In the genomic region with DNA sequence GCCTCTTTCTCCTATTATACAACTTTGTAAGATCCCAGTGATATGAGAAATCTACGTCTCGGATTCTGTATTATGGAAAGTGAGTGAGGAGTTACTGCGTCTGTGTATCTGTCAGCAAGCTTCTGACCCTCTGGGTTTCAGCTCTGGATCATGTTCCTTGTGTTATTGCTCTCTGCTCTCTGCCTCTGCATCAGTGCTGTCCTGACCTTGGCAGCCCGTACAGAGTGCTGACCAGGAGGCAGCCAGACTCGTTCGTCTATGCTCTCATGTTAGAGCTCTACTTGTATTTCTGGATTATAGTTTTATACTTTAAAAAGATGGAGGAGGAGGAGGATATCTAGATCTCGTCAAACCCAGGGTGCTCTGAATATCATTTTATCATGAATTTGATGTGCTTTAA, we compare ENCODE assay signal across 27 mouse cellular contexts.
DNase-seq lines count a peak whose midpoint lies in the region; TF ChIP-seq lines count a peak whose summit lies in the region.
"Had no signal": no experiment of that assay in that cellular context is flagged by ENCODE, and none has a peak within 500 bp of the region (broad histone marks: within the 10 kb centered on the region; RNA-seq: fewer than 3 reads in every experiment).

No protein-coding gene starts in this region.

- peaks cover 8% of the 10 kb centered on the region for H3K4me1 ChIP-seq in heart, adult 2 months (ENCODE audit: control insufficient read depth, insufficient read depth, low read length)
- H3K4me1 ChIP-seq: liver, embryonic 12.5 days had no signal

- intact Hi-C loops in heart, adult 2 months (cut with DNase I) = loop anchor here (10.0 kb wide), 1 partner anchor 280 kb away; no protein-coding TSS in a partner anchor

- TF ChIP-seq POLR2A in heart, adult 2 months (IDR thresholded peaks at IDR 0.05; ENCODE audit: insufficient read depth, low read depth, low read length) = no peak

- peaks cover 11% of the 10 kb centered on the region; the same call in 1 of the 2 replicates for H3K36me3 ChIP-seq in heart, adult 2 months (ENCODE audit: control insufficient read depth, insufficient read depth, low read length)
- H3K36me3 ChIP-seq: embryonic facial prominence, embryonic 13.5 days; hindbrain, embryonic 10.5 days; hindbrain, embryonic 15.5 days; limb, embryonic 12.5 days; liver, embryonic 12.5 days; midbrain, embryonic 15.5 days had no signal

- no peak overlapping the region for H3K9ac ChIP-seq in heart, adult 2 months (ENCODE audit: low read depth, low read length)
- H3K9ac ChIP-seq: embryonic facial prominence, embryonic 13.5 days; hindbrain, embryonic 15.5 days; limb, embryonic 12.5 days; liver, embryonic 12.5 days; liver, postnatal 0 days; midbrain, embryonic 15.5 days had no signal

- H3K27ac ChIP-seq in heart, adult 2 months = no peak overlapping the region
- H3K27ac ChIP-seq: embryonic facial prominence, embryonic 13.5 days; hindbrain, embryonic 10.5 days; hindbrain, embryonic 15.5 days; layer of hippocampus, adult 2 months; left cerebral cortex, adult 2 months; liver, embryonic 12.5 days; macrophage; midbrain, embryonic 15.5 days had no signal

- TF ChIP-seq EP300 in heart, adult 2 months (IDR thresholded peaks at IDR 0.05; ENCODE audit: insufficient read depth, low read depth, low read length) = no peak

- no peak for TF ChIP-seq CTCF in heart, adult 2 months (IDR thresholded peaks at IDR 0.05)

- no peak overlapping the region for H3K4me3 ChIP-seq in heart, adult 2 months
- H3K4me3 ChIP-seq: embryonic facial prominence, embryonic 13.5 days; gastrocnemius, adult 2 months; hindbrain, embryonic 10.5 days; hindbrain, embryonic 15.5 days; layer of hippocampus, adult 2 months; left cerebral cortex, adult 2 months; limb, embryonic 12.5 days; liver, embryonic 12.5 days; midbrain, embryonic 15.5 days had no signal

- no peaks in the 10 kb centered on the region for H3K79me2 ChIP-seq in heart, adult 2 months (replicated peaks; ENCODE audit: control insufficient read depth, insufficient read depth, low read length)

- H3K27me3 ChIP-seq in heart, adult 2 months (ENCODE audit: control insufficient read depth, insufficient read depth, low read length) = no peaks in the 10 kb centered on the region
- H3K27me3 ChIP-seq: embryonic facial prominence, embryonic 13.5 days; hindbrain, embryonic 15.5 days; limb, embryonic 12.5 days; liver, embryonic 12.5 days; midbrain, embryonic 15.5 days; Patski had no signal

- DNase-seq in heart, adult 11 months = peak; percentile 80
- DNase-seq in heart, adult 2 months = no peak
- DNase-seq in lung, postnatal 36 days = peak; percentile 6
- no peak for DNase-seq in lung, postnatal 14 days
- peak; percentile 33 for DNase-seq in adrenal gland, postnatal 10 days
- DNase-seq in adrenal gland, postnatal 36 days = peak; percentile 17 to 53
- no peak for DNase-seq in urinary bladder, postnatal 25 days (ENCODE audit: low spot score)
- DNase-seq: cerebellum, adult 18-20 months; cerebellum, postnatal 10 days; gastrocnemius, adult 2 months; heart, postnatal 14 days; kidney, adult 18-20 months; kidney, postnatal 14 days; liver, postnatal 0 days; retina, postnatal 1 day; right cerebral cortex, postnatal 14 days; thymus, postnatal 14 days had no signal

- WGBS in heart, adult 2 months = 84% methylated on average over 7 of the region's 7 CpGs

Comparison
In these comparisons a context has a peak if more than half of its experiments do, and no peak if none do; other contexts are left out.
1. DNase-seq: peak in heart, adult 11 months (single experiment), lung, postnatal 36 days (single experiment), adrenal gland, postnatal 10 days (single experiment) and adrenal gland, postnatal 36 days (2 of 2); none in heart, adult 2 months (0 of 2), lung, postnatal 14 days (single experiment) and urinary bladder, postnatal 25 days (single experiment).